Mouse (Mus musculus): ENCODE data around the gene Tenm2.

Tenm2 gene

GRCm38 (mm10) chr11:36221271-36221975, 1014.3 kb downstream of the Tenm2 start:
- peak; percentile 96 for DNase-seq (ENCODE audit: low read depth, low spot score)

- peak; percentile 57 for DNase-seq (ENCODE audit: low read depth, low spot score)
Observed at GRCm38 (mm10) chr11:36220651-36221050, 1015.1 kb downstream of the Tenm2 start.

DNA sequence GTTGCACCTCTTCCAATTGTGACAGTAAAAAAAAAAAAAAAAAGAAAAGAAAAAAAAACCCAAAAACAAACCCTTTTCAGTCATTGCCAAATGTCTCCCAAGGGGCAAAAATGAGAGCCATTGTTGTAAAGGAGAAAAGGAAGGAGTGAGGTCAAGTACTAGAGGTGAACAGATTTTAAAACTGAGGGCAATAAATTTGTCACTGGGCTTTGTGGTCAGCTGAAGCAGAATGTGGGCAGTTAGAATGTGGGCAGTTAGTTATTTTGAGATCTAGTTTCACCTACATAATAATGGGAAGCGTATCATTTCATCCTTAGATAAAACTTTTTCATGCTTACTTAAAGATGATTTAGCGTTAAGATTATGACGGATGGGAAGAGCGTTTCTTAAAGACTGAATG, 1016.2 kb downstream of the Tenm2 start:
- DNase-seq (ENCODE audit: low read depth, low spot score), result no peak

DNA sequence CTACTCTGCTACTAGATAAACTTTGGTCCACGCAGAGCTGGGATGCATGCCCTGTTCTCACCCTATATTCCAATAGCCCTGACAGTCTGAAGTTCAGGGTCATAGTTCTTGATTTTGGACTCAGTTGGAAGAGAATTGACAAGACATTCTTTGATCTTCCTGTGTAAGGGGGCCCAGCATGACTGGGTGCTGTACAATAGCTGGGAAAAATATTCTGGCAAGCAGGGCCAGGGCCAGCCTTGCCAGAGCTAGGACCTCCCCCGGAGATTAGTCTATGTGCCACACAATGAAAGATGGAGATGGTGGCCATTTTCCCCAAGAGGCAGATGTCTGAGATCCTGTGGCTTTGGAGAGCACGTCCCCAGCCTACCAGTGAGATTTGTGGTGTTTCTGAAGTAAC, 1021.2 kb downstream of the Tenm2 start:
- DNase-seq (ENCODE audit: low read depth, low spot score), result no peak

DNA sequence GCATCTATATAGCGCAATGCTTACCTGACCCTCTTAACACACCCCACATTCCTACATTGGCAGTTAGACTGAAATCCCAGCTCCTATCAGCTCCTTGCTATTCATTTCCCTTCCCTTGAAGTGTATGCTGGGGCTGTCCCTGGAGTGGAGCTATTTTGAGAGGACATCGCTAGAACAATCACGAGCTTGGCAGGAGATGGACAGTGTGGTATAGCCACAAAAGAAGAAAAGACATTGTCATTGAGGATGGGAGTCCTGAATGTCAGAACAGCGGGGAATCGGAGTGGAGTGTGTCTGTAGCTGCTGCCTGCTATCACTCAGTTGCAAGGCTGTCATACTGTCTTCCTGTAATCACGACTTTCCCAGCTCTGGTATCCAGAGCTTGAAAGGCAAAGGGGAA, 1031.4 kb downstream of the Tenm2 start:
- DNase-seq (ENCODE audit: low read depth, low spot score), result peak; percentile 55

DNA sequence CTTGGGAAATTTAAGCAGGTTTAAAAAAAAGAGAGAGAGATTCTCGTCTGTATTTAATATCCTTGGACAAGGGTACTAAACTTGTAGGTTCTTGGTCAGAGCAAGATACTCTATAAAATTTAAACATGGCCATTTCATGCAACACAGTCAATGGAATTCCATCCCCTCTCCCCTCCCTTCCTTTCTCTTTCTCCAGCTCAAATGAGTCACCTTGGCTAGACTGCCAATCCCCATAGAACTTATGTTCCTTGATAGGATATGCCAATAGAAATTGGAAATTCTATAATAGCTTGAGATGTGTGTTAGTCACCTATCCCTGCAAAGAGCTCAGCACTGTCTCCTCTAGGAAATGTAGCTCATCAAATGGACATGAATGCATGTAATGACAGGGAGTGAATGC, 1031.9 kb downstream of the Tenm2 start:
- peak; percentile 47 for DNase-seq (ENCODE audit: low read depth, low spot score)

- DNase-seq (ENCODE audit: low read depth, low spot score), result peak; percentile 44
Observed at GRCm38 (mm10) chr11:36194348-36194747, 1041.4 kb downstream of the Tenm2 start.

GRCm38 (mm10) chr11:36176106-36176505, 1059.7 kb downstream of the Tenm2 start:
- peak; percentile 76 for DNase-seq (ENCODE audit: low read depth, low spot score)

- no peak for DNase-seq (ENCODE audit: low read depth, low spot score)
Observed at GRCm38 (mm10) chr11:36173076-36173690, 1062.6 kb downstream of the Tenm2 start.

GRCm38 (mm10) chr11:36172520-36172919, 1063.2 kb downstream of the Tenm2 start:
- no peak for DNase-seq (ENCODE audit: low read depth, low spot score)

DNA sequence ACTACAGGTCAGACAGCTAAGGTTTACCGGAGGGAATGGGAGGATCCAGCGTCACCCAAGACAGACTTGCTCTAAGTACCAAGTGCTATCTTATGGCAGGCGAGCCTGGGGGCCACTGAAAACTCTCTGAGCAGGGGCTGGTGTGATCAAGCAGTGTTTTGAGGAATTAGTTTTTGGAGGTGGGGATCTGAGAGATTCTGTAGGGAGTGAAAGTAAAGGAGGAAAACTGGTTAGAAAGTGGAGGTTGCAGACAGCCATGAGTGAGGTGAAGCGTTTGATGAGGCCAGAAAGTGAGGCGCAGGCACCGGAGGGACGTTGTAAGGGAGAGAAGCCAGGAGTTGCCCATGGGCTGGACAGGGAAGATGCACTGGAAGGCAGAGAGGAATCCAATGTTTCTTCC, 1063.8 kb downstream of the Tenm2 start:
- no peak for DNase-seq (ENCODE audit: low read depth, low spot score)

GRCm38 (mm10) chr11:36171221-36171620, 1064.5 kb downstream of the Tenm2 start:
- DNase-seq (ENCODE audit: low read depth, low spot score), result no peak

- DNase-seq (ENCODE audit: low read depth, low spot score), result no peak
Observed at GRCm38 (mm10) chr11:36169738-36170137, 1066.0 kb downstream of the Tenm2 start.

DNA sequence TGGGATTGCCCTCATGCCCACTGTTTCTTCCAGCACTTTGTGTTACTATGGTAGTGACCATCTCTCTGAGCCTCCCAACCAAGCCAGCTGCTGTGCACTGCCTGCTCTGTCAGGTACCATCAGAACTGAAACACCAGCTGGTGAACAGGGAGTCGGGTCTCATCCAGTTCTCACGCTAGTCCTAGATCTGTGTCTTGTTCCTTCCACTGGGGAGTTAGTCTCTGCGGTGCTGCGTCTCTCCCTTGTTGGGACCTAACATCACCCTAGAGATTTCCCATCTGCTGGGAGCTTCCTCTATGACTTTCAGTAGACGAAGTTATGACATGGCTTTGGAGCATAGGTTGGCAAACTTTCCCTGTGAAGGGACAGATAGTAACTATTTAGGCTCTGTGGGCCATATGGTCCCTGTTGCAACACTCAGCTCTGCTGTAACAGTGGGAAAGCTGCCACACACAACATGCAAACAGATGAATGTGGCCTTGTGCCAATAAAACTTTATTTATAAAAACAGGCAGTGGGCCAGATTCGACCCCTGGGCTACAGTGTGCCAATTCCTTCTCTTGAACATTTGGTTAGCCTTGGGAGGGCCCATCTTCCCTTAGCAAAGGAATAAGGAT, 1066.7 kb downstream of the Tenm2 start:
- DNase-seq (ENCODE audit: low read depth, low spot score), result peak; percentile 30

DNA sequence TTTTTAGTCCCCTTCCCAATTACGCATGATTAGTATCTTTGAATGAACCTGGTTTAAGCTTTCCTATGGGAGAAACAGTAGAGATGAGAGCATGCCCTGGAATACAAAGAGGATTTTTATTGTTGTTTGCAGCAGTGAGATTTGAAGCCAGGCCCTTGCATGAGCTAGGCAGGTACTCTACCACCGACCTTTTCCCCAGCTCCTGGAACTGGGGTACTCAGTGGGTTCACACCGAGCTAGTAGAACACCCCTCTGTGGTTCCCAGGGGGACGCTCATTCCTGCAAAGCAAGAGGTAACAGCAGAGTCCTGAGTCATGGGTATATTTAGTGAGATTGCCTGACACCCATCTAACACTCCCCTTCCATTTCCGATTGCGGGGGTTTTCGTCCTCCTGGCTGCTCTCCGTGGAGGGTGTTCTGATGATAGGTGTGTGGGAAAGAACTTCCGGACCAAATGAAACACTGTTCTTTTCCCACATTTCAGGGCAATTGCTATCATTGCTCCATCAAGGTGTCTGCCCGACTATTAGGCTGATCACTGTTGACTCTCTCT, 1067.9 kb downstream of the Tenm2 start:
- peak; percentile 58 for DNase-seq (ENCODE audit: low read depth, low spot score)

- no peak for DNase-seq (ENCODE audit: low read depth, low spot score)
Observed at GRCm38 (mm10) chr11:36163580-36163979, 1072.2 kb downstream of the Tenm2 start.

- DNase-seq (ENCODE audit: low read depth, low spot score), result no peak
Observed at GRCm38 (mm10) chr11:36161765-36162321, 1073.9 kb downstream of the Tenm2 start.

- DNase-seq (ENCODE audit: low read depth, low spot score), result no peak
Observed at GRCm38 (mm10) chr11:36153450-36153849, 1082.3 kb downstream of the Tenm2 start.

DNA sequence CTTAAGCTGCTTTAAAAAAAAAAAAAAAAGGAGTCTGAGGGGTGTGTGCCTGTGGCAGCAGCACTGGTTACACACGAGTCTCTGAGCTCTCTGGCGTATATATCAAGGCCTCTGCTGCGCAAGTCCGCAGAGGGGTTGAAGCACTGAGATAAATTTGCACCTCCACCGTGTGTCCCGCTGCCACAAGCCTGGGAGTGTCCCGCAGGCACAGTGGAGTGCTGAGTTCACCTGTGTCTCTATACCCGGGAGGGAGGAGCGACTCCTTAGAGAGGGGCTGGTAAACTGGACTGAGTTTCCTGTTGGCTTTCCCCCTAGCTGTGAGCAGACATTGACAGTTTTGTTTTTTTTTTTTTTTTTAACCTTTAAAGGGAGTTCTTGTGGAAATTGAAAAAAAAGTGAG, 1082.8 kb downstream of the Tenm2 start:
- DNase-seq (ENCODE audit: low read depth, low spot score), result no peak

DNA sequence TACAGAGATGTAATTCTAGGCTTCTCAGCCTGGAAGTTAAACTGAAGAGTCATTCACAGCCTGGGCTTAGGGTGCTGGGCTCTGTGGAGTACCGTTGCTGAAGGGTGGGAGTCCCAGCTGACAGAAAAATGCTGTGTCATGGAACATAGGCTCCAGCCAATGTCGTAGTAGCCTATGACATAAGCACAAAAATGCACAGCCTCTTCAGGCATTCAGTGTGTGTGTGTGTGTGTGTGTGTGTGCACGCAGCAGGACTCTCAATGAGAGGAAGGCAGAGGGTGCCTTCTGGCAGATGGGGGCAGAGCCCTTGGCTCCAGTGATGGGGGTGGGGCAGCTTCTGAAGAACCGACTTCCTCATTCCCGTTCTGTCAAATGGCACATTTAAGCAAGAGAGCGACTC, 1083.5 kb downstream of the Tenm2 start:
- DNase-seq (ENCODE audit: low read depth, low spot score), result peak; percentile 46

- peak; percentile 66 for DNase-seq (ENCODE audit: low read depth, low spot score)
Observed at GRCm38 (mm10) chr11:36149092-36149491, 1086.7 kb downstream of the Tenm2 start.

- no peak for DNase-seq (ENCODE audit: low read depth, low spot score)
Observed at GRCm38 (mm10) chr11:36145057-36145456, 1090.7 kb downstream of the Tenm2 start.

Data from brain, adult 2 months (tissue).